Mouse (Mus musculus) adrenal gland, postnatal 25 days (tissue): ENCODE results near the gene Ptprg. TPM values are rescaled to one million over a fixed set of nuclear protein-coding genes. Genes with fewer than 3 reads are reported as not detected.
"Not testable (repeated sequence)": the region's sequence is repeated elsewhere in the genome, so short reads cannot be mapped to it uniquely, and the experiment has no call there.

ENCODE experiments used
- DNase-seq: peaks from one replicate; pipeline ENCODE4 v3.0.0; 2021; ENCODE audit warnings: mixed read lengths
- total RNA-seq: library from RNA; stranded (reverse); gene quantifications from 2 replicates; pipeline ENCODE4 v1.2.3, GENCODE M21; 2021

The Ptprg gene
- total RNA-seq, 1 experiment from 2014 or later = 106 TPM

GRCm38 (mm10) chr14:11890890-11891289 is 337.6 kb downstream of the Ptprg start:
- no peak for DNase-seq

GRCm38 (mm10) chr14:11892621-11893020 is 339.3 kb downstream of the Ptprg start:
- no peak for DNase-seq

GRCm38 (mm10) chr14:11895486-11895885 is 342.2 kb downstream of the Ptprg start:
- DNase-seq = no peak

GRCm38 (mm10) chr14:11902794-11903193 is 349.5 kb downstream of the Ptprg start:
- DNase-seq = no peak

- DNase-seq = no peak
These were observed 352.9 kb downstream of the Ptprg start for GRCm38 (mm10) chr14:11906130-11906675.

GRCm38 (mm10) chr14:11912253-11912652 is 358.9 kb downstream of the Ptprg start:
- DNase-seq = no peak

GRCm38 (mm10) chr14:11917225-11917624 is 363.9 kb downstream of the Ptprg start:
- DNase-seq = no peak

- no peak for DNase-seq
These were observed 375.2 kb downstream of the Ptprg start for GRCm38 (mm10) chr14:11928545-11928944.

GRCm38 (mm10) chr14:11932517-11932916 is 379.2 kb downstream of the Ptprg start:
- no peak for DNase-seq

- no peak for DNase-seq
These were observed 381.2 kb downstream of the Ptprg start for GRCm38 (mm10) chr14:11934556-11934955.

- no peak for DNase-seq
These were observed 381.9 kb downstream of the Ptprg start for GRCm38 (mm10) chr14:11935281-11935680.

- no peak for DNase-seq
These were observed 382.4 kb downstream of the Ptprg start for GRCm38 (mm10) chr14:11935698-11936097.

GRCm38 (mm10) chr14:11938912-11939311 is 385.6 kb downstream of the Ptprg start:
- no peak for DNase-seq

- no peak for DNase-seq
These were observed 388.7 kb downstream of the Ptprg start for GRCm38 (mm10) chr14:11941989-11942514.

GRCm38 (mm10) chr14:11950379-11950778 is 397.0 kb downstream of the Ptprg start:
- DNase-seq = no peak

GRCm38 (mm10) chr14:11955020-11955882 is 401.9 kb downstream of the Ptprg start:
- DNase-seq = no peak

- DNase-seq = no peak
These were observed 407.2 kb downstream of the Ptprg start for GRCm38 (mm10) chr14:11960269-11961121.

- no peak for DNase-seq
These were observed 408.8 kb downstream of the Ptprg start for GRCm38 (mm10) chr14:11962101-11962500.

- DNase-seq = no peak
These were observed 409.2 kb downstream of the Ptprg start for GRCm38 (mm10) chr14:11962561-11962960.

GRCm38 (mm10) chr14:11963791-11964190 is 410.5 kb downstream of the Ptprg start:
- no peak for DNase-seq

- DNase-seq = not testable (repeated sequence)
These were observed 411.0 kb downstream of the Ptprg start for GRCm38 (mm10) chr14:11964326-11964725.

GRCm38 (mm10) chr14:11965878-11966277 is 412.5 kb downstream of the Ptprg start:
- DNase-seq = no peak

GRCm38 (mm10) chr14:11981764-11982163 is 428.4 kb downstream of the Ptprg start:
- no peak for DNase-seq
